Mouse (Mus musculus): ENCODE measurements around the gene Mgrn1. TPM values are rescaled to one million over a fixed set of nuclear protein-coding genes. Genes with fewer than 3 reads are reported as not detected.

Mgrn1 gene
- polyA plus RNA-seq, 1 experiment = 98.3 TPM

GRCm38 (mm10) chr16:4877701-4878100, 8.3 kb upstream of the Mgrn1 start:
- H3K4me1 ChIP-seq (replicated peaks; ENCODE audit: control insufficient read depth, insufficient read depth, low read length) = peaks cover 34% of the 10 kb centered on the region
- 41% methylated on average over 3 of the region's 3 CpGs for WGBS

DNA sequence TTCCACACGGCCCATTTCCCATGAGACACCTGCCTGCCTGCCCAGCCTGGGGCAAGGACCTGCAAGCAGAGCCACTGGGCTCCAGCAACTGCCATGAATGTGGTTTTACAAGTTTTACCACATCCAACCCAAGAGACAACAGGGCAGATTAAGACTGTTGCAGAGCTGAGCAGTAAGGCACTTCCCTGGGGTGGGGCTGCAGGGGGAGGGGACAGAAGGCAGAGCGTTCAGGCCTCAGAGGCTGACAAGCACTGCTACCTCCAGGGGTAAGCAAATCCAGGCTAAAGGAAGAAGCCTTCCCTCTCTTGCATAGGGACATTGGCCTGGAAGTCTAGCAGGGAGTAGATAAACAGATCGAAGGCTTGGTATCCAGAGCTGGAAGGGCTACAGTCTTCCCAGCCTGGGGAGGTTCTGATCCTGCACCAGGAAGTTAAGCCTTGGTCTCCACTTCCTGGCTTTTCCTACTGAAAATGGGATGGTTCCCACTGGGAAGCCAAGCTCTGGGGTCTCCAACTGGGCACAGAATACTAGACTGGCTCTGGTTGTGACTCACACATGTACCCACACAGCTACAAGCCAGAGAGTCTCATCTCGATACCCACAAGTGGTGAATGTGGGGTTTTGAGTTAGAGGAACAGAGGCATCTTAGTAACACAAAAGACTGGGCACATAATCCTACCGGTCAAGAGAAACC, 7.7 kb upstream of the Mgrn1 start:
- 3% methylated on average over 5 of the region's 5 CpGs for WGBS
- H3K4me1 ChIP-seq (replicated peaks; ENCODE audit: control insufficient read depth, insufficient read depth, low read length) = peaks cover 34% of the 10 kb centered on the region
- peak; percentile 67 for DNase-seq

More at GRCm38 (mm10) chr16:4877701-4878100, 8.3 kb upstream of the Mgrn1 start:
- no peaks in the 10 kb centered on the region for H3K36me3 ChIP-seq (ENCODE audit: control insufficient read depth, insufficient read depth, low read length)
- H3K27ac ChIP-seq (ENCODE audit: control insufficient read depth, insufficient read depth, low read length) = peak overlapping the region; percentile 92
- no peak for DNase-seq
- TF ChIP-seq CTCF (IDR thresholded peaks at IDR 0.05; ENCODE audit: borderline replicate concordance, control insufficient read depth, extremely low read depth, insufficient read depth, low read length, poor library complexity) (no peak), POLR2A (IDR thresholded peaks at IDR 0.05; ENCODE audit: control insufficient read depth, extremely low read depth, insufficient read depth, low read length, poor library complexity) (no peak)
- H3K4me3 ChIP-seq (ENCODE audit: control insufficient read depth, insufficient read depth, low read length) = peak overlapping the region; percentile 30
- H3K27me3 ChIP-seq (ENCODE audit: control insufficient read depth, insufficient read depth, low read length) = no peaks in the 10 kb centered on the region

DNA sequence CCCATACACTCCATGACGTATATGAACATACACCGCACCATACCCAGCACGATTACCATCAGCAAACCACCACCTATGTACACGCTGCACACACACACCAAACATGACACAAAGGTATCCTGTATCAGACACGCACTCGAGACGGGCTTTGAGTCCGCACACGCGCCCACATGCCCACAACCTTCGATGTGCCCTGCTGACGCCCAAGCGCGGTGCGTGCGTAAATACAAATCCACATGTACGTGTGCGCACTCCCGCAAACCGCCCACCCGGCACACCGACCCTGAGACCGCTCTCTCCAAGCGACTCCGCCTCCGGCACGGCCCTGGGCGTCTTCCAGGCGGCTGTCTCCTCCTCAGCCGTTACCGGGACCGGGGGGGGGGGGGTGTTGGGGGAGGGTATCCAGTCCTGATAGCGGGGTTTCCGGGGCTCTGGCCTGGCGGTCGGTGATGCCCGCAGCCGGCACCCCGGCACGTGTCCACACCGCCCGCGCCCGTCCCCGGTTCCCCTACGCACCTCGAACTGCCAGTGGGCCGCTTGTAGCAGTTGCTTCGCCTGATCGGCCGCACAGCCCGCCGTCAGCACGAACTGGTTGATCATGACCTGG, 6.8 kb upstream of the Mgrn1 start:
- no peak for TF ChIP-seq CTCF (IDR thresholded peaks at IDR 0.05; ENCODE audit: borderline replicate concordance, control insufficient read depth, extremely low read depth, insufficient read depth, low read length, poor library complexity)
- no peak; the same call in 1 of the 2 replicates for TF ChIP-seq POLR2A (IDR thresholded peaks at IDR 0.05; ENCODE audit: control insufficient read depth, extremely low read depth, insufficient read depth, low read length, poor library complexity)
- peak overlapping the region; percentile 92 for H3K27ac ChIP-seq (ENCODE audit: control insufficient read depth, insufficient read depth, low read length)
- peak; percentile 42 for DNase-seq
- WGBS = under 1% methylated on average over 53 of the region's 54 CpGs
- peak overlapping the region; percentile 87 for H3K4me3 ChIP-seq (ENCODE audit: control insufficient read depth, insufficient read depth, low read length)
- H3K27me3 ChIP-seq (ENCODE audit: control insufficient read depth, insufficient read depth, low read length) = no peaks in the 10 kb centered on the region
- H3K36me3 ChIP-seq (ENCODE audit: control insufficient read depth, insufficient read depth, low read length) = no peaks in the 10 kb centered on the region
- H3K4me1 ChIP-seq (replicated peaks; ENCODE audit: control insufficient read depth, insufficient read depth, low read length) = peaks cover 34% of the 10 kb centered on the region

More for the DNA sequence above, 7.7 kb upstream of the Mgrn1 start:
- TF ChIP-seq POLR2A (IDR thresholded peaks at IDR 0.05; ENCODE audit: control insufficient read depth, extremely low read depth, insufficient read depth, low read length, poor library complexity) = no peak
- no peak for TF ChIP-seq CTCF (IDR thresholded peaks at IDR 0.05; ENCODE audit: borderline replicate concordance, control insufficient read depth, extremely low read depth, insufficient read depth, low read length, poor library complexity)
- peak overlapping the region; percentile 30 for H3K4me3 ChIP-seq (ENCODE audit: control insufficient read depth, insufficient read depth, low read length)
- no peaks in the 10 kb centered on the region for H3K36me3 ChIP-seq (ENCODE audit: control insufficient read depth, insufficient read depth, low read length)
- peak overlapping the region; percentile 92 for H3K27ac ChIP-seq (ENCODE audit: control insufficient read depth, insufficient read depth, low read length)
- no peaks in the 10 kb centered on the region for H3K27me3 ChIP-seq (ENCODE audit: control insufficient read depth, insufficient read depth, low read length)

GRCm38 (mm10) chr16:4879708-4880124, 6.3 kb upstream of the Mgrn1 start:
- Histone ChIP-seq H3K36me3 (ENCODE audit: control insufficient read depth, insufficient read depth, low read length) (no peaks in the 10 kb centered on the region), H3K27ac (ENCODE audit: control insufficient read depth, insufficient read depth, low read length) (peak overlapping the region; percentile 92), H3K27me3 (ENCODE audit: control insufficient read depth, insufficient read depth, low read length) (no peaks in the 10 kb centered on the region), H3K4me3 (ENCODE audit: control insufficient read depth, insufficient read depth, low read length) (peak overlapping the region; percentile 87), H3K4me1 (replicated peaks; ENCODE audit: control insufficient read depth, insufficient read depth, low read length) (peaks cover 34% of the 10 kb centered on the region)
- TF ChIP-seq CTCF (IDR thresholded peaks at IDR 0.05; ENCODE audit: borderline replicate concordance, control insufficient read depth, extremely low read depth, insufficient read depth, low read length, poor library complexity) (no peak), POLR2A (IDR thresholded peaks at IDR 0.05; ENCODE audit: control insufficient read depth, extremely low read depth, insufficient read depth, low read length, poor library complexity) (peak; percentile 49)
- under 1% methylated on average over 40 of the region's 40 CpGs for WGBS
- peak; percentile 86 for DNase-seq

DNA sequence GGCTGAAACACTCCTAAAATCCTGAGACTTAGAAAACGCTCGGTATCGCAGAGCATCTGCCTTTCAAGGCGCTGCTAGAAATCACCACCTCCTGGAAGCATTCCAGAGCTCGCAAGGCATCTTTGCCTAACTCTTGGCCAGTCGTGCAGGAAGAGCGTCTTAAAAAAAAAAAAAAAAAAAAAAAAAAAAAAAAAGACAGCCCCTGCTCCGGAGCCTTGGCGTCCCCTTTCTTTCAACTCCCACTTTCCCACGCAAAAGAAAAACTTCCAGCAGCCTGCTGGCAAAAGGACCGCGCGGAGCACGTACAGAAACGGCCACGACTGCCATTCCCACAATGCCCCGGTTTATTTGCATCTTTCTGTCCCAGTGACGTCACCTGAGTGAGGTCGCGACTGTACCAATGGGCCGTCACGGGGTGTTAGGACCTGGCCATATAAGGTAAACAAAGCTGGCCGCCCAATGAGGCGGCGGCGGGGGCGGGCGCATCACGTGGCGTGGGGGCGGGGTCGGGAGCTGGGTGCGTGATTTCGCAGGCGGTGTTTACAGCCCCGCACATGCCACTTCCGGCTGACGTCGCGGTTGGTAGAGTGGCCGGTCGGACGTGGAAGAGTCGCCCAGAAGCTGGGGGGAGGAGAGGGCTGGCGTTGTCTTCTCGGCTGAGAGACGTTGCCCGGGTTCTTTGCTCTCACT, 5.8 kb upstream of the Mgrn1 start, which contains the start of gene Ubald1:
Ubald1 (minus strand) TSS at position 180 of the 690 bp plus-strand sequence.
- H3K27me3 ChIP-seq (ENCODE audit: control insufficient read depth, insufficient read depth, low read length) = no peaks in the 10 kb centered on the region
- peaks cover 35% of the 10 kb centered on the region for H3K4me1 ChIP-seq (replicated peaks; ENCODE audit: control insufficient read depth, insufficient read depth, low read length)
- H3K36me3 ChIP-seq (ENCODE audit: control insufficient read depth, insufficient read depth, low read length) = no peaks in the 10 kb centered on the region
- TF ChIP-seq POLR2A (IDR thresholded peaks at IDR 0.05; ENCODE audit: control insufficient read depth, extremely low read depth, insufficient read depth, low read length, poor library complexity) = peak; percentile 67
- TF ChIP-seq CTCF (IDR thresholded peaks at IDR 0.05; ENCODE audit: borderline replicate concordance, control insufficient read depth, extremely low read depth, insufficient read depth, low read length, poor library complexity) = no peak
- DNase-seq = peak; percentile 93
- peak within 1 kb of the TSS; percentile 87 for H3K4me3 ChIP-seq (ENCODE audit: control insufficient read depth, insufficient read depth, low read length)
- peak within 1 kb of the TSS; percentile 92 for H3K27ac ChIP-seq (ENCODE audit: control insufficient read depth, insufficient read depth, low read length)
- under 1% methylated on average over 48 of the region's 48 CpGs for WGBS
